Mouse (Mus musculus) small intestine, adult 2 months (tissue): ENCODE data around the gene Trafd1. TPM values are rescaled to one million over a fixed set of nuclear protein-coding genes. Genes with fewer than 3 reads are reported as not detected.
"Not testable (repeated sequence)": the region's sequence is repeated elsewhere in the genome, so short reads cannot be mapped to it uniquely, and the experiment has no call there.

ENCODE experiments used
- H3K27ac ChIP-seq: fragments of 200-500 bp; 2 replicates; pipeline ENCODE4 v1.5.1; 2012; ENCODE audit warnings: low read depth, low read length, control low read depth, inconsistent platforms; ENCODE audit not compliant: insufficient read depth
- H3K27me3 ChIP-seq: fragments of 200-500 bp; 2 replicates; pipeline ENCODE4 v1.6.1; 2012; ENCODE audit warnings: mild to moderate bottlenecking, moderate library complexity, low read length, inconsistent platforms; ENCODE audit not compliant: control insufficient read depth, insufficient read depth
- H3K36me3 ChIP-seq: fragments of 200-500 bp; 2 replicates; pipeline ENCODE4 v1.6.1; 2012; ENCODE audit warnings: mild to moderate bottlenecking, low read length, control low read depth, inconsistent platforms; ENCODE audit not compliant: control insufficient read depth, insufficient read depth
- H3K4me1 ChIP-seq: fragments of 200-500 bp; 2 replicates; pipeline ENCODE4 v1.6.1; 2012; ENCODE audit warnings: low read length, inconsistent platforms, mixed read lengths; ENCODE audit not compliant: control insufficient read depth, insufficient read depth, insufficient read length
- H3K4me3 ChIP-seq: fragments of 200-500 bp; 2 replicates; pipeline ENCODE4 v1.5.1; 2012; ENCODE audit warnings: low read depth, mild to moderate bottlenecking, control low read depth, inconsistent platforms, low read length, moderate library complexity
- CTCF ChIP-seq: fragments of 200-500 bp; IDR thresholded peaks from 2 replicates; pipeline ENCODE4 v1.5.1; 2012; ENCODE audit warnings: low read depth, mild to moderate bottlenecking, control low read depth, inconsistent platforms, low read length, moderate library complexity, mixed read lengths; ENCODE audit not compliant: insufficient replicate concordance, insufficient read length; ENCODE audit errors: extremely low read depth
- POLR2A ChIP-seq: fragments of 200-500 bp; IDR thresholded peaks from 2 replicates; pipeline ENCODE4 v1.6.1; 2012; ENCODE audit warnings: low read depth, mild to moderate bottlenecking, control low read depth, inconsistent platforms, low read length, moderate library complexity
- WGBS: fragments of 180-500 bp; shearing (Covaris S2); methylation state at CpG from one replicate; pipeline ENCODE4 v1.1.7; 2018; 5-methylcytosine and 5-hydroxymethylcytosine counted together
- polyA plus RNA-seq: library from polyadenylated mRNA; depleted of rRNA; stranded (reverse); fragments of >200 nt; gene quantifications from 2 replicates; pipeline ENCODE4 v1.2.3, GENCODE M21; 2012

Trafd1 gene
- polyA plus RNA-seq, 1 experiment, result 108 TPM

DNA sequence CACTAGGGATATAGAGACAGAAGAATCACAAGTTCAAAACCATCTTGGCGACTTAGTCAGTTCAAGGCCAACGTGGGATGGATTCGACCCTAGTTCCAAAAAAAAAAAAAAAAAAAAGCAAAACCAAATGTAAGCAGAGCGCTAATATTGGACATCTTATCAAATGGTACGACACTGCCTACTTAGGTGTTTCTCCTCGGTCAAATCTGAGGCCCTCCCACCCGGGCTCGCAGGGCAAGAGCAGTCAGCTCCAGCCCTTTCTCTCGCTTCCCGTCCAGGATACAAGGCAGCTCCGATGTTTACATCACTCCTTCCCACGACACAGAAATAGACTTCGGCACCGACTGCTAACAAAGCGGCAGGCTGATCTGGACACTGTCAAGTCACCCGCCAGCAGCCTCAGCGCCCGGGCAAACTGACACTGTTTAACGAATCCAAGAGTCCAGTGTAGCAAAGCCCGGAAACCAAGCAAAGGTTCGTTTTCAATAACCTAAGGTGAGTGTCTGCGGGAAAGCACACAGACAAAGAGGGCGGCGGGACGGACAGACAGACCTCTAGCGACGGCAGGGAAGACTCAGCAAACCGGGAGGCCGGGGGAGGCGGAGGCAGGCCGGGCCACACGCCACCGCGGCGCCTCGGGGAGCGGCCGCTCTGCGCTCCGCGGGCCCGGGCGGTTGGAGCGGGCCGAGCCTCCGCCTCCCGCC is 523 bp downstream of the Trafd1 start:
- no peaks in the 10 kb centered on the region for H3K27me3 ChIP-seq
- TF ChIP-seq CTCF (no peak), POLR2A (0 out of 2 replicates have a peak, but pooled peaks have one; percentile 45)
- peak overlapping the region; percentile 71 for H3K4me3 ChIP-seq
- peaks cover 25% of the 10 kb centered on the region for H3K36me3 ChIP-seq
- H3K4me1 ChIP-seq, result peaks cover 6% of the 10 kb centered on the region; the same call in 1 of the 2 replicates
- WGBS, result under 1% methylated on average over 42 of the region's 47 CpGs
- H3K27ac ChIP-seq, result peak overlapping the region; percentile 98

DNA sequence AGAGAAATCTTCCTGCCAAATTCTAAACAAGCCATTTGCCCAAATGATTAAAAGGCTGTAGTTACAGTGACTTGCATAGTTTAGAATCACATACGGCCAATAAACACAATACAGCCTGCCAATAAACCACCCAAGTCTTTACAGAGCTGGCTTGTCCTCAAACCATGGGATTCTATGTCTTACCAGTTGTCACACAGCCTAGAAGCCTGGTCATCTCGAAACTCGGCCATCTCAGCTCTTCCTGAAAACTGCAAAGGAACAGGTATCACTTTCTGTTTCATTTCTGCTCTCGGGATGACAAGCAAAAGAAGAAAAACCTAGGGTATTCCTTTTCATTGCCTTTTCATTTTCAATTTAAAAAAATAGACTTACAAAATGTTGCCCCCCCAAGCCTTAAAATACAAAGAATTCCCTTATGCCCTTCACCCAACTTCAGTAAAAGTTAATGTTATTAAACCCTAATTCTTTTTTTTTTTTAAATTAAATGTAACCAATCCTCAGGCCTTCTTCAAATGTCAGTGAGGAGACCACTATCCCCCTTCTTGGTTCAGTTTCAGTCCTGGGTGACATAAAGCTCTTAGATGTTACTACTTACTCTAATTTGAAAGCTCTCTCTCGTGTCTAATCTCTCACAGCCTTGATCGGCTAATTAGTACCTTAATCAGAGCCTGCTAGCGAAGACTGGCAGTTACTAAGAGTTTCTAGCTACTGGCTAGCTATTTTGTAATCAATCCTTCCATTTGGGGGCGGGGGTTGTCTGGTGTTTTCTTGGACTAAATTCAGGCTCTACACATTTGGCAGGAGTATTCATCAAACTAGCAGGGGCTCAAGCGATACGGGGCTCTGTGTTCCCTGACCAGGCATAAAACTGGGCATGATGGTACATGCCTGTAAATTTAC is 1.3 kb downstream of the Trafd1 start:
- Histone ChIP-seq H3K27me3 (no peaks in the 10 kb centered on the region), H3K36me3 (peaks cover 33% of the 10 kb centered on the region), H3K27ac (peak overlapping the region; percentile 98), H3K4me1 (peaks cover 6% of the 10 kb centered on the region; the same call in 1 of the 2 replicates), H3K4me3 (peak overlapping the region; percentile 71; the same call in 1 of the 2 replicates)
- 5% methylated on average over 10 of the region's 10 CpGs for WGBS
- no peak for TF ChIP-seq POLR2A
- no peak for TF ChIP-seq CTCF

GRCm38 (mm10) chr5:121380692-121381091 is 4.7 kb downstream of the Trafd1 start:
- H3K27ac ChIP-seq, result no peak overlapping the region
- peaks cover 61% of the 10 kb centered on the region for H3K36me3 ChIP-seq
- TF ChIP-seq CTCF (peak; percentile 49; the same call in 1 of the 2 replicates), POLR2A (no peak)
- H3K4me1 ChIP-seq, result peaks cover 6% of the 10 kb centered on the region; the same call in 1 of the 2 replicates
- no peaks in the 10 kb centered on the region for H3K27me3 ChIP-seq
- no peak overlapping the region for H3K4me3 ChIP-seq
- WGBS, result 87% methylated on average over 2 of the region's 2 CpGs

DNA sequence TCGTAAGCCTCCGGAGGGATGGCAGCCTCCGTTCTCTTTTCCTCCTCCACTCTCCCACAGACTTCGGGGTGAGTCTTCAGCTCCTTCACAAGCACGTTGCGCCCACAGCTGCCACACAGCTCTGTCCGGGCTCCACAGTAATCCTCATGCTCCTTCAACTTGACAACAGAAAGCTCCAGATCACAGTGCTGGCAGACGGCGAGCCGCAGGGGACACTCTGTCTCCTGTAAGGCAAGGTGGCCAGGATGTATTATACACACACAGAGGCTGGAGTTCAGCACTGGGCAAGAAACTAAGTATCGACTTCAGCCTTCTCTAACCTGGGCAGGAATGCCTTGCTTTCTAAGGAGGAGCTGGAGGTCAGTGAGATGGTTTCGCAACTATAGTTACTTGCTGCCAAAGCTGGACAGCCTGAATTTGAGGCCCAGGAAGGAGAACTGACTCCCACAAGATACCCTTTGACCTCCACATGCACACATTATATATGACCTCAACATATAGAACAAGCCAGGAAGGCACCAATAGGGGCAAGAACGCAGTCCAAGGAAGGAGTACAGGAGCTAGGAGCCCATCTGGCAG is 6.7 kb downstream of the Trafd1 start:
- Histone ChIP-seq H3K4me1 (peaks cover 6% of the 10 kb centered on the region; the same call in 1 of the 2 replicates), H3K4me3 (no peak overlapping the region), H3K36me3 (peaks cover 77% of the 10 kb centered on the region), H3K27me3 (no peaks in the 10 kb centered on the region), H3K27ac (no peak overlapping the region)
- TF ChIP-seq POLR2A (no peak), CTCF (no peak)
- 88% methylated on average over 13 of the region's 13 CpGs for WGBS

DNA sequence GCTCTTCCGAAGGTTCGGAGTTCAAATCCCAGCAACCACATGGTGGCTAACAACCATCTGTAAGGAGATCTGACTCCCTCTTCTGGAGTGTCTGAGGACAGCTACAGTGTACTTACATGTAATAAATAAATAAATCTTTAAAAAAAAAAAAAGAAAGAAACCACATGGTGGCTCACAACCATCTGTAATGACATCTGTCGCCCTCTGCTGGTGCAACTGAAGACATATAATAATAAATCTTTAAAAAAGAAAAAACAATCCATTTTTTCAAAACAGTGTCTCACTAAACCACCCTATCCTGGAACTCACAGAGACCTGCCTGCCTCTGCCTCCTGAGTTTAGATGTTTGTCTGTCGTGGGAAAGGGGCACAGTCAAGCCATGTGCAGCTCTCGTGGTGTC is 8.5 kb downstream of the Trafd1 start:
- H3K36me3 ChIP-seq, result peaks cover 85% of the 10 kb centered on the region
- WGBS, result 68% methylated on average over 5 of the region's 5 CpGs
- H3K27me3 ChIP-seq, H3K27ac ChIP-seq, H3K4me3 ChIP-seq, H3K4me1 ChIP-seq: not testable (repeated sequence)

DNA sequence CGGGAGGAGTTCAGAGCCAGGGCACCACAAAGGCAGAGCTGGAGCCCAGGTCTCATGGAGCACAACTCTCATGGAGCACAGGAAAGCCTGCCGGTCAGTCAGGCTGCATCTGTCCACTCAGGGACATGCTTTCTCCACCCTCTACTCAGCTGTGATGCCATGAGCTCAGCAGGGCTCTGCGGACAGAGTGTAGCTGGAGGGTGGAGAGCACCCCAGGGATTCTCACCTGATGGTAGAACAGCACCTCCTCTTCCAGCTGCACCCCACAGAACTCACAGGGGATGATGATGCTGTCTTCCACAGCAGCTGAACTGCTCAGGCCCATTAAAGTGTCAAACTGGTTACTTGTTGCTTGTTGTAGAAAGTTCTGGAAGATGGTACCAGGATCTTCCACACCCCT is 10.6 kb downstream of the Trafd1 start:
- 90% methylated on average over 3 of the region's 3 CpGs for WGBS
- TF ChIP-seq POLR2A (no peak), CTCF (no peak)
- Histone ChIP-seq H3K27ac (no peak overlapping the region), H3K4me1 (no peaks in the 10 kb centered on the region), H3K4me3 (no peak overlapping the region), H3K27me3 (no peaks in the 10 kb centered on the region), H3K36me3 (peaks cover 85% of the 10 kb centered on the region)

- H3K36me3 ChIP-seq, result peaks cover 80% of the 10 kb centered on the region
Measured at GRCm38 (mm10) chr5:121371712-121372111, 13.7 kb downstream of the Trafd1 start.

More at GRCm38 (mm10) chr5:121371712-121372111, 13.7 kb downstream of the Trafd1 start:
- no peaks in the 10 kb centered on the region for H3K4me1 ChIP-seq
- no peak overlapping the region for H3K27ac ChIP-seq
- TF ChIP-seq POLR2A (no peak), CTCF (no peak)
- no peak overlapping the region for H3K4me3 ChIP-seq
- WGBS, result 81% methylated on average over 6 of the region's 6 CpGs
- H3K27me3 ChIP-seq, result no peaks in the 10 kb centered on the region
